Mouse (Mus musculus): Measurements from ENCODE around the gene Umad1.

The Umad1 gene

GRCm38 (mm10) chr6:8259004-8259666 is at the start of gene Umad1, which contains the start of the genes Rpa3 and Gm45062:
Gene Umad1 (plus strand): TSS chr6:8259288.
Gene Rpa3 (minus strand): TSS chr6:8259173.
Gene Gm45062 (plus strand): TSS chr6:8259450.
- DNase-seq (ENCODE audit: low spot score in 2 of 2) = peak; percentile 92 to 95

GRCm38 (mm10) chr6:8209866-8210186 is 49.3 kb upstream of the Umad1 start:
- DNase-seq (ENCODE audit: low spot score in 2 of 2) = no peak

DNA sequence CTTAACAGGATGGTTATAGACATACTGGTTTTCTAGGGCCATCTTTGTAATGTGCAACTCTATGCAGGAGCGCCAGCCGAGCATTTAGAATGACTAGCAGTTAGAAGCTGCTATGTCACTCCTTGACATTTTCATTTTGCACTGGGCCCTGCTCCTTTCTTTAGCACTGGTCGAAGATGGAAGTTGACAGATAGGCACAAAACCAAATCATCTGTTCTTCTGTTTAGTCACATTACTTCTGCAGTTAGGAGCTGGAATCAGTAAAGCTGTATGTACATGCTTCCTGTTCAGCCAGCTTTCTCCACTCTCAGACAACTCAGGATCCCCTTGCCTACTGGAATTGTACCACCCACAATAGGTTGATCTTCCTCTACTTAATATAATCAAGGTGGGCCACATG is 48.4 kb upstream of the Umad1 start:
- no peak for DNase-seq (ENCODE audit: low spot score in 2 of 2)

- no peak for DNase-seq (ENCODE audit: low spot score in 2 of 2)
Measured at GRCm38 (mm10) chr6:8227035-8227434, 32.1 kb upstream of the Umad1 start.

GRCm38 (mm10) chr6:8228596-8228995 is 30.5 kb upstream of the Umad1 start:
- DNase-seq (ENCODE audit: low spot score in 2 of 2) = no peak

DNA sequence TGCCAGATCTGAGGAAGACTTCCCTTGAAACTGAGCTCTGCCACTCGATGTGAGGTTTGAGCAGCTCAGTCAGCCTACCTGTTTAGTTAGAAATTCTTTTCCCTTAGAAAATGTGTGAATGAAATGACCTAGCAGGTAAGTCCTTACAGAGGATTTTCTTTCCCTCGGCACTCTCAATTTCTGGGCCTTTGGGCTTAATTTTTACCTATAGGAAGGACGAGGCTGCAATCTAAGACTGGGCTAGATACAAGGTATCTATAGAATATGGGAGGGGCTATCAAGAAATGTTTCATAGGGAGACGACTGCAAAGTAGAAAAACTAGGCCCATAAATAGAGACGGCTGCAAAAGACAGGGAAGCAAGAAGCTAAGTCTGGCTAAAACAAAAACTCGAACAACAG is 772 bp upstream of the Umad1 start:
- no peak for DNase-seq (ENCODE audit: low spot score in 2 of 2)

DNA sequence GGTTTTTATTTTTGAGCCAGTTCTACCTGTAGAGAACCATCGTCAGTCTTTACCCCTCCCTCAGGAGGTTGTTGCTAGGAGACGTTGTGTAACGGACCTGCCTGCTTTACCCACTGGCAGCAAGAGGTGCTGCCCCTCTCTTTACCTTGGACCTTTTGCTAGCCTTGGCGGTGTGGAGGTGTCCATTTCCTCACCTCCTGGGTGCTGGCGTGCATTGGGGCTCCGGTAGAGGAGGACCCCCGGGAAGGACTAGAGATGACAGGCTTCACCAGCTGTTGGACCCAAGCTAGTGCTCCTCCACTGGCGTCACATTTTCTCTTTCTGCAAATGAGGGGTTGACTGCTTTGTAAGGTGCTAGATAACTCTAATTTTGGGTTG is 568 bp downstream of the Umad1 start:
- no peak for DNase-seq (ENCODE audit: low spot score in 2 of 2)

- DNase-seq (ENCODE audit: low spot score in 2 of 2) = no peak
Measured at GRCm38 (mm10) chr6:8271047-8271446, 12.0 kb downstream of the Umad1 start.

DNA sequence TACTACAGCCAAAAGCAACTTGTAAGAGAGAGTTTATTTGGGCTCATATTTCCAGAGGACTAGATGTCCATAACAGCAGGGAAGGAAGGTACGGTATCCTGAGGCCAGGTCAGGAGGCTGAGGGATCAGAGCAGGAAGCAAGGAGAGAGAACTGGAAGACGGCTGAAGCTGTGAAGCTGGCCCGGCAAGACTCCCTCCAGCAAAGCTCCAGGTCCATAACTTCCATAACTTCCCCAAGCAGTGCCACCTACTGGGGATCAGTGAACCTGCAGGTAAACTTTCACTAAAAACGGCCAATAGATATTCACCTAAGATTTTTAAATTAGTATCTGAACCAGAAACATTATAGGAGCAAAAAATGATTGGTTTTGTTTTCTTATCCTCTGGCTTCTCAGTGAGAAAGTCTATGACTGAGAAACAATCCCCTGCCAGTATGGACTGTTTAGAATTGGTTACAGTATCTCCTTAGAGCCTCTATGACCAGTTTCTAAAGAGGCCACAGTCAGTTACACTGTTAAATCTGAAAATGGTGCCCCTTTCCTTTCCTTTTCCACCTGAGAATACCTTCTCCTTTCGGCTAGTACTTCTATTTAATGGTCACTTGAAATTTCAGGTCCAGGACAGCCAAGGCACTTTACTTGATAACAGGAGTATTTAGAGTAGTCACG is 15.4 kb downstream of the Umad1 start:
- DNase-seq (ENCODE audit: low spot score in 2 of 2) = peak; percentile 32 to 64

DNA sequence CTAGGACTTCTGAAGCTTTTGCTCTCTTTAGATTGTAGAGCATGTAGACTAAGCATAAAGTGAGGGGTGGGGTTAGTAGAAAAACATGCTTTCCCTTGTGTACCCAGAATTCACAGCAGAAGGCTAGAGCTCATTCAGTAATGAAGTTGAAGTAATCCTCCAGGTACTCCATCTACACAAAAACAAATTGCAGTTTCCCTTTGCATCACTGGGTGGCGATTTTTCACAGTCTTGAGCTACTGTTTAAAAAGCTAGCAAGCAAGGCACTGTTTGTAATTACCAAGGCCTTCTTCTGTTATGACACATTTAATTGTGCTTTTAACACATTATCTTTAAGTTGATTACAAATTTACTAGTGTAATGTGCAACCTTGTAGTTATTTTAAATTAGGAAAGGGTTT is 16.0 kb downstream of the Umad1 start:
- peak; percentile 87 to 90 for DNase-seq (ENCODE audit: low spot score in 2 of 2)

GRCm38 (mm10) chr6:8276431-8276830 is 17.3 kb downstream of the Umad1 start:
- no peak for DNase-seq (ENCODE audit: low spot score in 2 of 2)

DNA sequence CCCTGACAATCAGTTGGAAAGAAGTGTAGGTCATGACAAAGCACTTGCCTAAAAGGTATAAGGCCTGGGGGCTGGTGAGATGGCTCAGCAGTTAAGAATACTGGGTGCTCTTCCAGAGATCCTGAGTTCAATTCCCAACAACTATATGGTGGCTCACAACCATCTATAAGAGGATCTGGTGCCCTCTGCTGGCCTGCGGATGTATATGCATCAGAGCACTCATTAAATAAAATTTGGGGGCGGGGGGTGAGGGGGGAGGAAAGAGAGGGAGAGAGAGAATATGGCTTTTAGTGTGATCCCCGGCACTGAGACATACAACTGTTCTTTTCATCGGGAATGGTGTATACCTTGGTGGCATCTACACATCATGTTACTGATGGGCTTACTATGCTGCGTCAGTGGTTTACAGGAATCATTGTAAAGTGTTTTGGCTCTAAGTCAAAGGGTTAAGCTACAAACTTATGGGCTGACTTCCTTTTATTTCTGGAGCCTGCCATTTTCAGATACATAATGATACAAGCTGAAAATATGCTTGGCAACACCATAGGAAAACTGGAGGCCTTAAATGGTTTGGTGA is 19.4 kb downstream of the Umad1 start:
- peak in 1 of 2 experiments; percentile 46 for DNase-seq (ENCODE audit: low spot score in 2 of 2)

DNA sequence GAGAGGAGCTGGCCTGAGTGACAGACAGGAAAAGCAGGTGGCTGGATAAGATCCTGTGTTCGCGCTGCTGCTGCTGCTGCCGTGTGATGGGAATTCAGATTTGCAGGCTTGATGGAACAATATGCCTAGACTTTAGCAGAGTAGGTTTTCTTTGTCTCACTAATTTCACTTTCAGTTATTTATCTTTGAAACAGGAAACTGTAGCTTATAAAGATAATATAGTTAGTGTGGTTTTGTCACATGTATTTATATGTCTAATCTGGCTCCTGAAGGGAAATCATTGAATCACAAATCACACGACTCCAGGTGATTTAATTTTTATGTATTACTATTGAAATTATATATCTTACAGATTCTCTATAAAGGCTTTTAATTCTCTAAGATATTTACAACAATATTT is 24.2 kb downstream of the Umad1 start:
- DNase-seq (ENCODE audit: low spot score in 2 of 2) = no peak

GRCm38 (mm10) chr6:8285401-8285960 is 26.4 kb downstream of the Umad1 start:
- DNase-seq (ENCODE audit: low spot score in 2 of 2) = no peak

DNA sequence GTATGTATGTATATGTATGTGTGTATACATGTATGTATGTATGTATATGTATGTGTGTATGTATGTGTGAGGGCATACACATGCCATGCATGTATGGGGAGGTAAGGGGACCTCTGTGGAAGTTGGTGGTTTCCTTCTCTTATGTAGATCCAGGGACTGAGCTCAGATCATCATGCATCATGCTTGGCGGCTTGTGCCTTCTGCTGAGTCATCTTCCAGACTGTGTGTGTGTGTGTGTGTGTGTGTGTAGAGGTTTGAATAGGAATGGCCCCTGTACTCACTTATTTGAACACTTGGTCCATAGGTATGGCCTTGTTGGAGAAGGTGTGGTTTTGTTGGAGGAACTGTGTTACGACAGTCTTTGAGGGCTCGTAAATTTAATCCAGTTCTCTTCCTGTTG is 27.1 kb downstream of the Umad1 start:
- DNase-seq (ENCODE audit: low spot score in 2 of 2) = no peak

- no peak for DNase-seq (ENCODE audit: low spot score in 2 of 2)
Measured at GRCm38 (mm10) chr6:8288755-8289580, 29.9 kb downstream of the Umad1 start.

GRCm38 (mm10) chr6:8294048-8294784 is 35.1 kb downstream of the Umad1 start:
- no peak for DNase-seq (ENCODE audit: low spot score in 2 of 2)

DNA sequence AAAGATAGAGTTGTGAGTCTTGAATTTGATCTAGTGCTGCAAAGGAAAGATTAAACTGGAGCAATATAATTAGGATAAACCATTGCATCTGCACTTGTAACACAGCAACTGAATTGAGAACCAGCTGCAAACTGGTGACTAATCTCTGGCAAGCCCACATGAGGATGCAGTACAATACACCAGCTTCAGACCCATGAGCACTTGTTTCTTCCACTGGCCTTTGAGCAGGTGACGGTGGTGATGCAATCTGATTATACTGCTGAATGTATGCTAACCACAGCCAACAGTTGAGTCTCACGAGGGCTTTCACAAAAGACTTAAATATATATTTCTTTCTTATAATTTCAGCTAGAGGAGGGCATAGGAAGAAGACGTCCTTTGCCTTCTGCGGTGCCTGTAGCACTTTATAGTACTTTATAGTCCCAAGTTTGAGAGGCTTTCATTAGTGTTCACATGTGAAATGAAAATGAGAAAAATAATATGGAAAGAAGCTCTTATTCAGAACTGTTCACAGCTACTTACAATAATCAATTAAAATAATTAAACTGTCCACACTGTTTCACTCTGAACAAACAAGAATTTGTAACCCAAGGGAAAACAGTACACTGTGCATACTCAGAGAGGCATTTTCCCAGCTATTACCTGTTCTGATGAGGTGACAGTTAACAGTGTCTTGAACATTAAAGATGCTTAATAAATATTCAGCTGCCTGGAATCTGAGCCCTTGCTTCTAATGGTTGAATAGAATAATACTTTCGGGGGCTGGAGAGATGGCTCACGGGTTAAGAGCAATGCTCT is 40.2 kb downstream of the Umad1 start:
- peak; percentile 32 to 36 for DNase-seq (ENCODE audit: low spot score in 2 of 2)

- DNase-seq (ENCODE audit: low spot score in 2 of 2) = no peak
Measured at GRCm38 (mm10) chr6:8307878-8308775, 49.0 kb downstream of the Umad1 start.

Data from thymus, postnatal 10 days (tissue).